Mouse (Mus musculus) kidney, postnatal 4 days (tissue): ENCODE measurements at regions not wholly inside any gene's neighbourhood (a gene's known extent, or its start where the extent isn't known, plus 50 kb on each side); places are given as distances from the start of the nearest gene placed in this dataset.

Experiments used
- DNase-seq, 2 experiments: peaks; one replicate each; pipeline ENCODE4 v3.0.0; 2021; ENCODE audit warnings: mixed read lengths in 2 of 2

GRCm38 (mm10) chr14:76188105-76188645 is 77.5 kb downstream of the Nufip1 start:
- DNase-seq, result no peak

GRCm38 (mm10) chr14:76195324-76195723 is 84.6 kb downstream of the Nufip1 start:
- no peak for DNase-seq

GRCm38 (mm10) chr14:76197357-76197756 is 86.7 kb downstream of the Nufip1 start:
- no peak for DNase-seq

GRCm38 (mm10) chr14:76198406-76198805 is 87.7 kb downstream of the Nufip1 start:
- no peak for DNase-seq

- no peak for DNase-seq
Observed at GRCm38 (mm10) chr14:76202595-76202994, 91.9 kb downstream of the Nufip1 start.

- no peak for DNase-seq
Observed at GRCm38 (mm10) chr14:76203135-76203534, 92.4 kb downstream of the Nufip1 start.

GRCm38 (mm10) chr14:76216446-76217177 is 105.9 kb downstream of the Nufip1 start:
- DNase-seq, result no peak

- DNase-seq, result no peak
Observed at GRCm38 (mm10) chr14:76217178-76217500, 106.4 kb downstream of the Nufip1 start.

- no peak for DNase-seq
Observed at GRCm38 (mm10) chr14:76217571-76218256, 107.0 kb downstream of the Nufip1 start.

- DNase-seq, result no peak
Observed at GRCm38 (mm10) chr14:76220952-76221351, 110.3 kb downstream of the Nufip1 start.

- no peak for DNase-seq
Observed at GRCm38 (mm10) chr14:76221617-76222319, 111.1 kb downstream of the Nufip1 start.

- no peak for DNase-seq
Observed at GRCm38 (mm10) chr14:76222320-76222626, 111.6 kb downstream of the Nufip1 start.

- peak in 1 of 2 experiments; percentile 5 for DNase-seq
Observed at GRCm38 (mm10) chr14:76223036-76223650, 112.5 kb downstream of the Nufip1 start.

GRCm38 (mm10) chr14:76223903-76224302 is 113.2 kb downstream of the Nufip1 start:
- no peak for DNase-seq

- DNase-seq, result peak; percentile 6 to 14
Observed at GRCm38 (mm10) chr14:76225532-76225931, 114.8 kb downstream of the Nufip1 start.

GRCm38 (mm10) chr14:76226621-76227297 is 116.1 kb downstream of the Nufip1 start:
- DNase-seq, result no peak

- DNase-seq, result no peak
Observed at GRCm38 (mm10) chr14:76228968-76229555, 118.4 kb downstream of the Nufip1 start.

- no peak for DNase-seq
Observed at GRCm38 (mm10) chr14:76239856-76240493, 129.3 kb downstream of the Nufip1 start.

- peak; percentile 7 to 15 for DNase-seq
Observed at GRCm38 (mm10) chr14:76243581-76244337, 133.1 kb downstream of the Nufip1 start.

GRCm38 (mm10) chr14:76244338-76245062 is 133.8 kb downstream of the Nufip1 start:
- DNase-seq, result peak in 1 of 2 experiments; percentile 19
